Mouse (Mus musculus): ENCODE data around the gene Lrp1. TPM values are rescaled to one million over a fixed set of nuclear protein-coding genes. Genes with fewer than 3 reads are reported as not detected.

The Lrp1 gene
- polyA plus RNA-seq, 1 experiment from 2014 or later = 95.6 TPM

DNA sequence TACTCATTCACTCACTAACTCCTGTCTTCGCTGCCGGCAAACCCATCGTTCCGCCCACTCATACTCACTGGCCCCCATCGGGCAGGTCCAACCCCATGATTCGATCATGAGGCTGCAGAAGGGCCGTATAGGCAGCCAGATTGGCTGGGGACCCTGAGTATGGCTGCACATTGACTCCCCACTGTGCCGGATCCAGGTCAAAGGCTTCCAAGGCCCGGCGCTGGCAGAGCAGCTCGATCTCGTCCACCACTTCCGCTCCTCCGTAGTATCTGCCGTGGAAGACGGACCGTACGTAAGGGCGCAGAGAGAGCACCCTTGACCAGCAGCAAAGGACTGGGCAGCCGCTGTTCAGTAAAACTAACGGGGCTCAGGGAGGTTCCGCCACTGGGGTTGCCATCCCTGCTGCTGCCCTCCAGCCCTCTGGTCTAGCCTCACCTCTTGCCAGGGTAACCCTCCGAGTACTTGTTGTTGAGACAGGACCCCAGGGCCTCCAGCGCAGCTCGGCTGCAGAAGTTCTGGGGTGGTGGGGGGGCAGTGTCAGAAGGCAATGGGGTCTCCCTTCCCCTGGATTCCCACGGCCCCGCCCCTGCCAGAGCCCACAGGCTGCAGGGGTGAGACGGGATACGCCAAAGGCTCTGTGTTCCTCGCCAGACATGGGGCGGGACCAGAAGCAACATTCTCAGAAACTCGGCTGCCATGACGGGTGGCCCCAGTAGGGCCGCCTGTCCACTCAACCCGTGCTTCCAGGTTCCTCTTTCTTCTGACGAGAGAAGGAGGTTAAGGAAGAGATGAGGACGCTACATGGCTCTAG, 100.8 kb downstream of the Lrp1 start:
- H3K36me3 ChIP-seq (ENCODE audit: control insufficient read depth, insufficient read depth, low read length) = peaks cover 24% of the 10 kb centered on the region
- H3K27me3 ChIP-seq (ENCODE audit: control insufficient read depth, insufficient read depth, low read length) = peaks cover 12% of the 10 kb centered on the region
- no peak overlapping the region for H3K4me3 ChIP-seq (replicated peaks; ENCODE audit: low read length)
- no peak overlapping the region for H3K9ac ChIP-seq (ENCODE audit: low read length)
- WGBS = 94% methylated on average over 37 of the region's 37 CpGs
- no peak overlapping the region for H3K27ac ChIP-seq (ENCODE audit: low read length)
- no peaks in the 10 kb centered on the region for H3K9me3 ChIP-seq (replicated peaks; ENCODE audit: control insufficient read depth, low read length)
- ATAC-seq (ENCODE audit: insufficient read depth, low FRiP score) = no peak
- no peak overlapping the region for H3K4me2 ChIP-seq (ENCODE audit: low read depth, low read length)
- H3K4me1 ChIP-seq (ENCODE audit: control insufficient read depth, insufficient read depth, low read length) = peaks cover 44% of the 10 kb centered on the region

DNA sequence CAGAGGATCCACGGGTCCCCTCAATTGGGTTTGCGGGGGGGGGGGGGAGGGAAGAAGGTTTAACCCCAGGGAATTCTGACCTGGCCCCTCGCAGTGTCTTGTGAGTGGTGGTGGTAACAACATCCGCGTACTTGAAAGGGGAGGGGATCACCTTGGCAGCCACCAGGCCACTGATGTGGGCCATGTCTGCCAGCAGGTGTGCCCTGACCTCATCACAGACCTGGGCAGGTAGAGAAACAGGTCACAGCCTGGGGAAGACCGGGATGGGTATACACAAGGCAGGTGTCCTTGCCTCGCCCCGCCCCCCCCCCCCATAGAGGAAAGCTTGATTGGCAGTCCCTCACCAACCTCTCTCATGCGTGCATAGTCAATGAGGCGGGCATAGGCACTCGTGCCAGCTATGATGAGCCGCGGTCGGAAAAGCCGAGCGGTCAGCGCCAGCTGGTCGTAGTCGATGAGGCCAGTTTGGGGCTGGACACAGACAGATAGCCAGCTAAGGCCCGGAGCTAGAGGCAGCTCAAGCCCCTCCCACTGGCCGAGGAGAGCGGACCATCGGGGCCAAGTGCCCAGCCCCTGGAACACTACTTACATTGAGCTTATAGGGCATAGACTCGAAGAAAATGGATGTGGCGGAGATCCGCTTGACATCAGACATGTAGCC, 101.8 kb downstream of the Lrp1 start:
- WGBS = 93% methylated on average over 26 of the region's 26 CpGs
- no peak for ATAC-seq (ENCODE audit: insufficient read depth, low FRiP score)
- Histone ChIP-seq H3K4me2 (ENCODE audit: low read depth, low read length) (no peak overlapping the region), H3K36me3 (ENCODE audit: control insufficient read depth, insufficient read depth, low read length) (peaks cover 24% of the 10 kb centered on the region), H3K4me1 (ENCODE audit: control insufficient read depth, insufficient read depth, low read length) (peaks cover 52% of the 10 kb centered on the region), H3K9ac (ENCODE audit: low read length) (no peak overlapping the region), H3K9me3 (replicated peaks; ENCODE audit: control insufficient read depth, low read length) (no peaks in the 10 kb centered on the region), H3K4me3 (replicated peaks; ENCODE audit: low read length) (no peak overlapping the region), H3K27ac (ENCODE audit: low read length) (no peak overlapping the region), H3K27me3 (ENCODE audit: control insufficient read depth, insufficient read depth, low read length) (peaks cover 4% of the 10 kb centered on the region)

DNA sequence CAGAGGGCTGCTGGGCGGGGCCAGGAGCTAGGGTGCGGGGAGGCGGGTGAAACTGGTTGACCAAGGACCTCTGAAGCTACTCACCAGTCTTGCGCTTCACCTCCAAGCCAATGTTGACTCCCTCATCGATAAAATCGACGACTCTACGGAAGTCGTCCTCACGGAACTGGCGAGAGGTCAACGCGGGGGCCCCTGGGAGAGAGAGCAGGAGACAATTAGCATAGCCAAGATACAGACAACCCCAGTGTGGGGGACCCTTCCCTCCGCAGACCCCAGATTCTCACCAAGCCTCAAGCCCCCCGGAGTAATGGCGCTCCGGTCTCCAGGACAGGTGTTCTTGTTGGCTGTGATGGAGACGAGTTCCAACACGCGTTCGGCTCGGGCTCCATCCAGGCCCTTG, 103.0 kb downstream of the Lrp1 start:
- peaks cover 24% of the 10 kb centered on the region for H3K36me3 ChIP-seq (ENCODE audit: control insufficient read depth, insufficient read depth, low read length)
- 90% methylated on average over 22 of the region's 22 CpGs for WGBS
- peaks cover 11% of the 10 kb centered on the region; the same call in 1 of the 2 replicates for H3K27me3 ChIP-seq (ENCODE audit: control insufficient read depth, insufficient read depth, low read length)
- no peak overlapping the region for H3K4me2 ChIP-seq (ENCODE audit: low read depth, low read length)
- peaks cover 64% of the 10 kb centered on the region for H3K4me1 ChIP-seq (ENCODE audit: control insufficient read depth, insufficient read depth, low read length)
- H3K9me3 ChIP-seq (replicated peaks; ENCODE audit: control insufficient read depth, low read length) = no peaks in the 10 kb centered on the region
- no peak overlapping the region for H3K9ac ChIP-seq (ENCODE audit: low read length)
- H3K4me3 ChIP-seq (replicated peaks; ENCODE audit: low read length) = no peak overlapping the region
- no peak for ATAC-seq (ENCODE audit: insufficient read depth, low FRiP score)
- peak overlapping the region; percentile 93; the same call in 1 of the 2 replicates for H3K27ac ChIP-seq (ENCODE audit: low read length)

DNA sequence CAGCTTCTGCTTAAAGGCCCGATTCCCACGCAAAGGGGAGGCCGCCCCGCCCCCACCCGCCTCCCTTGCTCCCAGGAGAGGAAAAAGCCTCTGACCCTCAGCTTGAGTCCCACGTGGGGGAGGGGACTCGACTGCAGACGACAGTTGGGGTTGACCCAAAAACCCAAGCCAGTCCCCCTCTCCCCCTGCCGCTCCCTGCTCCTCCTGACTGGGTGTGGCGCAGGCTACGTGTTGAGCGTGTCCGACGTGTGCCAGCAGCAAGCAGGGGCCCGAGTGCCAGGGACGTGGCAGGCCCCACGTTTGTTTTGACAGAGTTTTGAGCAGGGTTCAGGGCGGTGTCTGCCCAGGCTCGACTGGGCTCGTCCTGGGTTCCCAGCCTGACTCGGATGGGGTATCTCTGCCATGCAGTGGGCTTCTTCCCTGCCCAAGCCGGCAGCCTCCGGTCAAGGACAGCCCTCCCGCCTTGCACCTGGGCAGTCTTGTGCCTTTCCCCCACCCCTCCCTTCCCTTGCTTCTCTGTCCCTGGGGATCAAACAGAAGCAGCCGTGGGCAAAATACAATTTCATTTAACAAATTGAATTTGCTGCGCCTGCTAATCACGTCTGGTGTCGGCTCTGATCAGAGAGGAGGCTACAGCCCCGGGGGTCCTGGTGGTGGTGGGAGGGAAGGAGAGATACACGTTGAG, 104.2 kb downstream of the Lrp1 start:
- H3K27me3 ChIP-seq (ENCODE audit: control insufficient read depth, insufficient read depth, low read length) = peaks cover 20% of the 10 kb centered on the region
- H3K4me2 ChIP-seq (ENCODE audit: low read depth, low read length) = peak overlapping the region; percentile 68
- peaks cover 75% of the 10 kb centered on the region for H3K4me1 ChIP-seq (ENCODE audit: control insufficient read depth, insufficient read depth, low read length)
- 12% methylated on average over 30 of the region's 30 CpGs for WGBS
- H3K27ac ChIP-seq (ENCODE audit: low read length) = peak overlapping the region; percentile 93
- peaks cover 24% of the 10 kb centered on the region for H3K36me3 ChIP-seq (ENCODE audit: control insufficient read depth, insufficient read depth, low read length)
- H3K9ac ChIP-seq (ENCODE audit: low read length) = peak overlapping the region; percentile 64
- peak overlapping the region; percentile 44 for H3K4me3 ChIP-seq (replicated peaks; ENCODE audit: low read length)
- ATAC-seq (ENCODE audit: insufficient read depth, low FRiP score) = peak; percentile 81
- H3K9me3 ChIP-seq (replicated peaks; ENCODE audit: control insufficient read depth, low read length) = no peaks in the 10 kb centered on the region

DNA sequence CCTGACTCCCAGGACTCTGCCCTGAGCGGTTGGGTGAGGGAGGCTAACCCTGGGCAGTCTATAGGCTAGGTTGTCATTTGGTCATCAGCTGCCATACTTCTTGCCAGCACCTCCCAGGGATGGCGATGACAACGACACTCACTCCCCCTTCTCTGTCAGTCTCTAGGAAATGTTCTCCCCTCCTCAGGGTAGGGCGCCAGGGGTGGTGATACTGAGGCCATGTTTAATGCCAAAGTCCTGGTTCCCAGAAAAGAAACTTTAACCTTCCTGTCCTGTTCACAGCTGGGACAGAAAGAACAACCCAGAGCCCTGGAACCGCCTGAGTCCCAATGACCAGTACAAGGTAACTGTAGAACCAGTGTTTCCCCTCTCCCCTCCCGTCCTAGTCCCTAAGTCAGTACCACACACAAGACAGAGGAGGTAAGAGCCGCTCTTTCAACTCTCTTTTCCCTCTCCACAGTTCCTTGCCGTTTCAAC, 104.9 kb downstream of the Lrp1 start:
- Histone ChIP-seq H3K36me3 (ENCODE audit: control insufficient read depth, insufficient read depth, low read length) (peaks cover 24% of the 10 kb centered on the region), H3K27ac (ENCODE audit: low read length) (peak overlapping the region; percentile 93), H3K4me3 (replicated peaks; ENCODE audit: low read length) (peak overlapping the region; percentile 44), H3K4me1 (ENCODE audit: control insufficient read depth, insufficient read depth, low read length) (peaks cover 71% of the 10 kb centered on the region), H3K9me3 (replicated peaks; ENCODE audit: control insufficient read depth, low read length) (no peaks in the 10 kb centered on the region), H3K4me2 (ENCODE audit: low read depth, low read length) (peak overlapping the region; percentile 68), H3K27me3 (ENCODE audit: control insufficient read depth, insufficient read depth, low read length) (peaks cover 27% of the 10 kb centered on the region), H3K9ac (ENCODE audit: low read length) (peak overlapping the region; percentile 64)
- ATAC-seq (ENCODE audit: insufficient read depth, low FRiP score) = no peak; the same call in 1 of the 2 replicates
- 30% methylated on average over 8 of the region's 8 CpGs for WGBS

DNA sequence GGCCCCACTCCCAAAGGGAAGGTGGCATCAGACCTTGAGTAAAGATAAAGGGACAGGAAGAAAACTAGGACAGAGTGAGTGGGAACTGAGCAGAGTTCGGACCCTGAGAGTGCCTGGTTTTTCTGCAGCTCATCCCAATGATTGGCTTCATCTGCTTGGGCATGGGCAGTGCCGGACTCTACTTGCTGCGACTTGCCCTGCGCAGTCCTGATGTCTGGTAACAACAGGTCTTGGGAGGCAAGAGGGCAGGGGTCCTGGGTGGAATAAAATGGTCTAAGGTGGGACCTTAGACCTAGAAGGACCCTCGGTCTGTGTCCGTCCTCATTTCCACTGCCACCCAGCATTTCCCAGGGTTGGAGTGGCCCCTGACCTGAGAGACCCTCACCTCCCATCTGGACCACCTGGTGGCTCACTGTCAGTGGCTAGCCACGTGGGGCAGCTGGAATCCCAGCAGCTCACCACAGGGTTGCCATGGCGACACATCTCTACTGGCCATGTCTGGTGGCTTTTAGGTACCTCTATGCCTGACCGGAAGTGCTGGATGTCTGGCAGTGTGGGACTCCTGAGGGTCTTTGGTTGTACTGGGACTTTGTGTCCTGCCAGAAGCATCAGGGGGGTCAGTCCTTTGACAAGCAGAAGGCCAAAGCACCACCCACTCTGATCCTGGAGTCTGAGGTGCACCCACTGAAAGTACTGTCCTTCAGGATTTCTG, 105.5 kb downstream of the Lrp1 start:
- Histone ChIP-seq H3K9ac (ENCODE audit: low read length) (peak overlapping the region; percentile 64), H3K4me3 (replicated peaks; ENCODE audit: low read length) (peak overlapping the region; percentile 44), H3K27me3 (ENCODE audit: control insufficient read depth, insufficient read depth, low read length) (peaks cover 33% of the 10 kb centered on the region), H3K27ac (ENCODE audit: low read length) (peak overlapping the region; percentile 93), H3K36me3 (ENCODE audit: control insufficient read depth, insufficient read depth, low read length) (peaks cover 24% of the 10 kb centered on the region), H3K4me1 (ENCODE audit: control insufficient read depth, insufficient read depth, low read length) (peaks cover 65% of the 10 kb centered on the region), H3K4me2 (ENCODE audit: low read depth, low read length) (peak overlapping the region; percentile 68), H3K9me3 (replicated peaks; ENCODE audit: control insufficient read depth, low read length) (no peaks in the 10 kb centered on the region)
- WGBS = 40% methylated on average over 9 of the region's 9 CpGs
- no peak for ATAC-seq (ENCODE audit: insufficient read depth, low FRiP score)

DNA sequence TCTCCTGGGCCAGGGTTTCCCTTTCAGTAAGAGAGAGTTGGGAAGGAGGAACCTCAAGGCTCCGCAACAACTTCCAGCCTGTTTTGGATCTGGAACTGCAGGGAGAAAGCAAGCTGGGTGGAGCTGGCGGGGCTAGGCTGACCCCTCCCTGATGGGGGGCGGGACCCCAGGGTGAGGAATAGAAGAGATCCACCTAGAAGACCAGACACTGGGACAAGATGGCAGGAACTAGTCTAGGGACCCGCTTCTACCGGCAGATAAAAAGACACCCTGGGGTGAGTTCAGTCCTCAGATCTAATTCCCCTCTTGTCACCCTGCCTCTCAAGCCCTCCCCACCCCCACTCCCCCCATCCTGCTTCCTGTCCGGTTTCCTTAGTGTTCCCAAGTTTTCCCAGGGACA, 106.2 kb downstream of the Lrp1 start, which contains the start of gene Ndufa4l2:
Ndufa4l2 (plus strand) TSS at position 204 of the 400 bp plus-strand sequence.
- Histone ChIP-seq H3K9me3 (replicated peaks; ENCODE audit: control insufficient read depth, low read length) (no peaks in the 10 kb centered on the region), H3K9ac (ENCODE audit: low read length) (peak within 1 kb of the TSS; percentile 64), H3K4me3 (replicated peaks; ENCODE audit: low read length) (peak within 1 kb of the TSS; percentile 44), H3K36me3 (ENCODE audit: control insufficient read depth, insufficient read depth, low read length) (peaks cover 17% of the 10 kb centered on the region), H3K4me1 (ENCODE audit: control insufficient read depth, insufficient read depth, low read length) (peaks cover 65% of the 10 kb centered on the region), H3K27ac (ENCODE audit: low read length) (peak within 1 kb of the TSS; percentile 93), H3K4me2 (ENCODE audit: low read depth, low read length) (peak within 1 kb of the TSS; percentile 68), H3K27me3 (ENCODE audit: control insufficient read depth, insufficient read depth, low read length) (peaks cover 39% of the 10 kb centered on the region)
- ATAC-seq (ENCODE audit: insufficient read depth, low FRiP score) = no peak
- WGBS = 20% methylated on average over 6 of the region's 6 CpGs

DNA sequence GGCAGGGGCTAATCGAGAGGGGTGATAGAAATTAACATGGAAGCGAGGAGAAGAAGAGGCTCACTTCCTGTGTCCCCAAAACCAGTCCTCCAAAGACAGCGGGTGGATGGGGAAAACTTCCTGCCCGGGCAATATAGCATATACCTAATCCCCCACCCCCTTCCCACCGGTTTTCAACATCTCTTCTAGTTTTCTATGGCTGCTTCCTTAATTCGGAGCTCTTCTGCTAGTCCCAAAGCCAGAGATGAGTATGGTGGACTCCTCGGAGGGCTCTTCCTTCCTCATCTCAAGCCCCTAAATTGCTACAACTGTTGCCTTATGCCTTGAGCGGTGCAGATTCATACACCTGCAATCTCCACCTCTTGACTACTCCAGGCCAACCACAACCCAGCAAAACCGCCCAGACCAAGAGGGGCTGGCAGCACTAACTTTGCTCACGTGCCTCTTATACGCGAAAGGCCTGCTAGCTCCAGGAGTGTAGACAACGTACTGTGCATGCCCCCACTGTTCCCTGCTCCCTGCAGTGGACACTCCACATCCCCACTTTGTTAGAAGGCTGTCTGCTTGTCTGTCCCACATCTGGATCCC, 106.7 kb downstream of the Lrp1 start:
- peak overlapping the region; percentile 44; the same call in 1 of the 2 replicates for H3K4me3 ChIP-seq (replicated peaks; ENCODE audit: low read length)

More for the DNA sequence above, 106.7 kb downstream of the Lrp1 start:
- Histone ChIP-seq H3K27me3 (ENCODE audit: control insufficient read depth, insufficient read depth, low read length) (peaks cover 45% of the 10 kb centered on the region), H3K9ac (ENCODE audit: low read length) (peak overlapping the region; percentile 64), H3K4me1 (ENCODE audit: control insufficient read depth, insufficient read depth, low read length) (peaks cover 70% of the 10 kb centered on the region), H3K9me3 (replicated peaks; ENCODE audit: control insufficient read depth, low read length) (no peaks in the 10 kb centered on the region), H3K27ac (ENCODE audit: low read length) (peak overlapping the region; percentile 93), H3K4me2 (ENCODE audit: low read depth, low read length) (peak overlapping the region; percentile 68), H3K36me3 (ENCODE audit: control insufficient read depth, insufficient read depth, low read length) (peaks cover 14% of the 10 kb centered on the region)
- no peak for ATAC-seq (ENCODE audit: insufficient read depth, low FRiP score)
- 28% methylated on average over 13 of the region's 13 CpGs for WGBS
